Mouse (Mus musculus): Measurements from ENCODE around the gene Efcab11. TPM values are rescaled to one million over a fixed set of nuclear protein-coding genes. Genes with fewer than 3 reads are reported as not detected.
A peak's percentile ranks its signal among the peaks of the same experiment; 100 is the strongest.

The Efcab11 gene
- polyA plus RNA-seq, 1 experiment from 2014 or later, result 8.3 TPM

DNA sequence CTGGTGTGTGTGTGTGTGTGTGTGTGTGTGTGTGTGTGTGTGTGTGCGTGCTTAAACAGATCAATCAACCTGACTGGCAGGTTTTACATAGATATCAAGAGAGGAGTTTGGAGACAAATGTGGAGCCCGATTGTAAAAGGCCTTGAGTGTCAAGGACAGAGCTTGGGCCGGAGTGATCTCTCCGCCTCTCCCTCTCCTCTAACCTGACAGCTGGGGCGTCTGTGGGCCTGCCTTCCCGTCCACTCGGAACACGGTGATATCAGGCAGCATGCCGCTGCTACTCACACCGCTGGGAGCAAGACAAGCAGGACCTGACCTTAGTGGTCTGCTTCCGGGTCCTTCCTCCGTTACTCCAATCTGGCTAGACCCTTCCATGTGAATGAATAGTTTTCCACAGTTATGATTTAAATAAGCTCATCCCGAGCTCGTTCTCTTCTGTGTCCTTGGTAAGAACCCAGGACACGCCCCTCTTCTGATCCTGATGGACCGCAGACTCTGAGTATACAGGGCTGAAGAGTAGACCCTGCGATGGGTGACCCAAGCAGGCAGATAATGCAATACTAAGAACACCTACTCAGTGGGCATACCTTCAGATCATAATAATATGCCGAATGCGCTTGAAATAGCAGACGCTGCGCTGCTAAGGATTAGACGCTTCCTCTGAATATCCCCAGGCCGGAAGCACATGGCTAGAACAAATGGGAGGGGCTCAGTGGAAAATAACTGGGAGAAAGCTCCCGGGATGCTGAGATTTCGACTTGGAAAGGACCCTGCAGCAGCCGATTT, 214.1 kb downstream of the Efcab11 start:
- H3K9ac ChIP-seq, result no peak overlapping the region
- no peaks in the 10 kb centered on the region for H3K27me3 ChIP-seq
- H3K4me1 ChIP-seq (replicated peaks), result 0 out of 2 replicates have a peak, but pooled peaks cover 4% of the 10 kb centered on the region
- WGBS, result 59% methylated on average over 26 of the region's 26 CpGs
- H3K4me2 ChIP-seq, result peak overlapping the region; percentile 18
- H3K4me3 ChIP-seq, result no peak overlapping the region
- H3K9me3 ChIP-seq (replicated peaks), result no peaks in the 10 kb centered on the region
- no peak overlapping the region for H3K27ac ChIP-seq
- H3K36me3 ChIP-seq, result no peaks in the 10 kb centered on the region
- ATAC-seq (replicated peaks; ENCODE audit: insufficient number of reproducible peaks, insufficient read depth, low FRiP score, low read depth), result no peak

DNA sequence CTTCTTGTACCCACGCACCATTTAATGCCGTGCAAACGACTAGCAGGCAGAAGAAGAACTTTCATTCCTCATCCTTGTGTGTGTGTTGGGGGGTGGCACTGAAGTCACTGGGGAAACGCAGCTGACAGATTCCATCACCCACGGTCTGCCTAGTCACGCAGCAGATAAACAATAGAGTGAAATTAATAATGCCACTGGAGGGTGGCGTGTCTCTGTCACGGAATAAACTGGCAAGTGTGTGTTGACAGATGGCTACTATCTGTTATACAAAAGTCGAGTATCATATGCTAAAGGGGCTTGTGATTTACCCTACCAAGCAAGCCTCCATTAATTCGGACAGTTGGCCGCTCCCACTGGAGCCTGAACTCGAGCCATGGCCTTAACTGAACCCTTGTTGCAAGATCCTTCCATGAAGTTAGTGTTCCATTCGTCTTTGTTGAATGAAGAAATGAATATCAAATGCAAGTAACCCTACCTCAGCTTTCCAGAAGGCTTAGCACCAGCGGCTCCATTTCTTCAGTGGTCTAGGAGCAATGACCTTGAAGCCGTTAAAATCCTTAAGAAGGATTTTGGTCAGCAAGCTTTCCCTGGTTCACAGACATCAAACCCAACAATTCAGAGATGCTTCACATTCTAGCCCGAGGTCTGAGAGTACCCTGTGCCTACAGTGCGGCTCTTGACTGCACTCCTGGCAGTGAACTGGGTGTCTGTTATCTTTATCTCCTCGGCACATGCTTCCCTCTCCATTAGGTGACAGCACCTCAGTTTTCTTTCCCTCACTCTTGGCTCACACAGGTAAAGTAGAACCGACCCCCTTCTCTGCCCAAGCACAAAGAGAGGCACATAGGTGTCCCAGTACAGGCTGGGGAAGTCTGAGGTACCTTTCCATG, 229.0 kb downstream of the Efcab11 start:
- no peak overlapping the region for H3K4me2 ChIP-seq
- no peaks in the 10 kb centered on the region for H3K36me3 ChIP-seq
- 0 out of 2 replicates have a peak, but pooled peaks cover 4% of the 10 kb centered on the region for H3K4me1 ChIP-seq (replicated peaks)
- no peak overlapping the region for H3K27ac ChIP-seq
- 69% methylated on average over 19 of the region's 19 CpGs for WGBS
- H3K9ac ChIP-seq, result no peak overlapping the region
- no peaks in the 10 kb centered on the region for H3K27me3 ChIP-seq
- no peak overlapping the region for H3K4me3 ChIP-seq
- ATAC-seq (replicated peaks; ENCODE audit: insufficient number of reproducible peaks, insufficient read depth, low FRiP score, low read depth), result no peak
- H3K9me3 ChIP-seq (replicated peaks), result no peaks in the 10 kb centered on the region

DNA sequence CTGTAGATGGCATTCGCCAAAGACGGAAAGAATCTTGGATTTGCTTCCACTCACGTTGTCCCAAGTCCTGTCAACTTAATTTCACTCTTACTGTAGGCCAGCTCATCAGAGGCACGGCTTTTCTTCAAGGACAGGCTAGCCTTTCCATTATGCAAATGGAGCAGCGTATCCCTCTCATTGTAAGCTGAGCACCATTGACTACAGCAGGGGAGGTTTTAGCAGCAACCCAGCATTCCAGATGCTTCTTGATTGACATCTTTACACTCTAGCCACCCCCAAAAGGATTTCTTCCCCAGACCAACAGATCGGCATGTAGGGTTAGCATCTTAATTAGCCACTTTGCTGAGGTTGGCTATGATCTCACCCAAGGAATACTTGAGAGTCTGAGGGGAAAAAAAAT, 231.8 kb downstream of the Efcab11 start:
- H3K4me2 ChIP-seq, result no peak overlapping the region
- H3K9me3 ChIP-seq (replicated peaks), result no peaks in the 10 kb centered on the region
- WGBS, result 64% methylated on average over 6 of the region's 6 CpGs
- H3K36me3 ChIP-seq, result no peaks in the 10 kb centered on the region
- no peak overlapping the region for H3K27ac ChIP-seq
- H3K4me3 ChIP-seq, result no peak overlapping the region
- no peak overlapping the region for H3K9ac ChIP-seq
- H3K27me3 ChIP-seq, result no peaks in the 10 kb centered on the region
- no peak for ATAC-seq (replicated peaks; ENCODE audit: insufficient number of reproducible peaks, insufficient read depth, low FRiP score, low read depth)
- 0 out of 2 replicates have a peak, but pooled peaks cover 4% of the 10 kb centered on the region for H3K4me1 ChIP-seq (replicated peaks)

DNA sequence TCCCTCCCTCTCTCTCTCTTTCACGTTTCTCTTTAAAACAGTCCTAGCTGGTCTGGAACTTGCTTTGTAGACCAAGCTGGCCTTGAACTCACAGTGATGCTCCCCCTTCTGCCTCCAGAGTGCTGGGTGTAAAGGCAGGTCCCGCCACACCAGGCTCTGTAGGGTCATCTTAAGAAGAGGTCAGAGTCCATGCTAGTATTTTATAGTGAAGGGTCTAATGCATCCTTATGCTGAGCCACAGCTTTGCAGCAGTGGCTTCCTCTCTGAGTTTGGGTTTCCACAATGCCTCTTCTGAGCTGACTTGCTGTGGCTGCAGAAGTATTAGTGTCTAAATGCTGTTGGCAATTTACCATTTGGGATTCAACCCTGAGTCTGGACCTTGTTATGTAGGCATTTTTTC, 234.5 kb downstream of the Efcab11 start:
- H3K4me3 ChIP-seq, result no peak overlapping the region
- H3K36me3 ChIP-seq, result no peaks in the 10 kb centered on the region
- H3K4me2 ChIP-seq, result no peak overlapping the region
- no peak overlapping the region for H3K27ac ChIP-seq
- peaks cover 4% of the 10 kb centered on the region; the same call in 1 of the 2 replicates for H3K9me3 ChIP-seq (replicated peaks)
- no peaks in the 10 kb centered on the region for H3K27me3 ChIP-seq
- no peaks in the 10 kb centered on the region for H3K4me1 ChIP-seq (replicated peaks)
- 50% methylated on average over 2 of the region's 2 CpGs for WGBS
- H3K9ac ChIP-seq, result no peak overlapping the region
- no peak for ATAC-seq (replicated peaks; ENCODE audit: insufficient number of reproducible peaks, insufficient read depth, low FRiP score, low read depth)

DNA sequence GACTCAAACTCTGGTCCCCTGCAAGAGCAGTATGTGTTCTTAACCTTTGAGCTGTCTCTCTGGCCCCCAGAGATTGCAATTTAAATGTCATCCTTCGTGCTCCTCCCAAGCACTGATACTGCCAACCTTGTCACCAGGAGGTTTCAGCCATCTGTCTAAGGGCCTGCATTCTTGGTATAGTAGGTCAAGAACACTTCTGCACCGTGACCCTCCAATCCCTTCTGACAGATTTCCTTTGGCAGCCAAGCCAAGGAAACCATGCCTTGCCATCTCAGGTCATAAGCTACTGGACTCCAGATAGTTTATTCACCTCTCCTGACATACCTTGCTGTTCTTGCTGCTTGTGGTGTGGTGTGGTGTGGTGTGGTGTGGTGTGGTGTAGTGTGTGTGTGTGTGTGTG, 235.5 kb downstream of the Efcab11 start:
- Histone ChIP-seq H3K9ac (no peak overlapping the region), H3K4me3 (no peak overlapping the region), H3K27me3 (no peaks in the 10 kb centered on the region), H3K4me1 (replicated peaks) (no peaks in the 10 kb centered on the region), H3K27ac (no peak overlapping the region), H3K4me2 (no peak overlapping the region), H3K9me3 (replicated peaks) (peaks cover 10% of the 10 kb centered on the region; the same call in 1 of the 2 replicates), H3K36me3 (no peaks in the 10 kb centered on the region)
- no peak for ATAC-seq (replicated peaks; ENCODE audit: insufficient number of reproducible peaks, insufficient read depth, low FRiP score, low read depth)
- 73% methylated on average over 2 of the region's 2 CpGs for WGBS

DNA sequence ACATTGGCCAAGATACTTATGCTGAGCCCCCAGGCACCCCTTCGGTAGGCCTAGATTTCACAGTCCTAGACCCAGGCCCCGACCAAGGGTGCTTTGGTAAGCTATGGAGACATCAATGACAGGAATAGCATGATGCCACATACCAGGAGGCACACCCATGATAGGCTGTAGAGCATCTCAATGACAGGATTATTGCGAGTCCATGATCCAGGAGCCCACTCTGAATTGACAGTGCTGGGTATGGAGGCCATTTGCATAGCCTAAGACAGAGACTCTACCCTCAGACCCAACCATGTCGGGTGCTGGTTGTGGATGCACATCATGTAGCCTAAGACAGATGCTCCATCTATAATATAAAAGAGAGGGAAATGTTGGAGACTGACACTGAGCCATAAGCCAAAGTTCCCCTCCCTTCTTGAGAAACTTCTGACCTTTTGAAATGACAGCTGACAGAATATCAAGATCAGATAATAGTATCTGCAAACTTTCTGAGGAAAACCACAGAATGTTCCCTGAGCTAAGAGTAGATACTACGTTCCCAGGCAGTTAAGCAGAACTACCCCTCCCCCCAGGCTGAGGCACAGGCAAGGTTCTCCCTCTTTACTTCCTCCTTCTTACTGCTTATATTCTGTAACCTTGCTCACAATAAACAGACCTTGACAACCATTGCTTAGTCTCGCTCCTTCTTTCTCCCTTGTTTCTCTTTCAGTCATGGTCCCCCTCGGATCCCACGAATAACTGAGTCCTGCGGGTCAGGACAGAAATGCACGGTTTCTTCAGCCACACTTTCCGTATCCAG, 237.5 kb downstream of the Efcab11 start:
- ATAC-seq (replicated peaks; ENCODE audit: insufficient number of reproducible peaks, insufficient read depth, low FRiP score, low read depth), result no peak
- Histone ChIP-seq H3K4me2 (no peak overlapping the region), H3K9me3 (replicated peaks) (peaks cover 10% of the 10 kb centered on the region), H3K4me1 (replicated peaks) (no peaks in the 10 kb centered on the region), H3K27ac (no peak overlapping the region), H3K27me3 (no peaks in the 10 kb centered on the region), H3K9ac (no peak overlapping the region), H3K36me3 (no peaks in the 10 kb centered on the region), H3K4me3 (no peak overlapping the region)
- WGBS, result 81% methylated on average over 11 of the region's 11 CpGs

DNA sequence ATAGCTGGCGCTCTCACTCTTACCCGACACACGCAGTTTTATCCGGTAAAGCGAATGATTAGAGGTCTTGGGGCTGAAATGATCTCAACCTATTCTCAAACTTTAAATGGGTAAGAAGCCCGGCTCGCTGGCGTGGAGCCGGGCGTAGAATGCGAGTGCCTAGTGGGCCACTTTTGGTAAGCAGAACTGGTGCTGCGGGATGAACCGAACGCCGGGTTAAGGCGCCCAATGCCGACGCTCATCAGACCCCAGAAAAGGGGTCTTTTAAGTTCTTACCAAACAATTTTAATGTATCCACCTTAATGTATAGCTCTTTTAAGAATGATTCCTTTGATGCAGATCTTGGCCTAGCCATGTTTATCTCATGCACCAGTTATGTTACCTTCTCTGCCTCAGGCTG, 238.8 kb downstream of the Efcab11 start:
- Histone ChIP-seq H3K4me1 (replicated peaks) (peaks cover 3% of the 10 kb centered on the region), H3K36me3 (no peaks in the 10 kb centered on the region), H3K4me3 (no peak overlapping the region), H3K27ac (no peak overlapping the region), H3K9me3 (replicated peaks) (peaks cover 10% of the 10 kb centered on the region), H3K27me3 (no peaks in the 10 kb centered on the region), H3K4me2 (no peak overlapping the region), H3K9ac (no peak overlapping the region)
- no peak; the same call in 1 of the 2 replicates for ATAC-seq (replicated peaks; ENCODE audit: insufficient number of reproducible peaks, insufficient read depth, low FRiP score, low read depth)
- 92% methylated on average over 18 of the region's 18 CpGs for WGBS

DNA sequence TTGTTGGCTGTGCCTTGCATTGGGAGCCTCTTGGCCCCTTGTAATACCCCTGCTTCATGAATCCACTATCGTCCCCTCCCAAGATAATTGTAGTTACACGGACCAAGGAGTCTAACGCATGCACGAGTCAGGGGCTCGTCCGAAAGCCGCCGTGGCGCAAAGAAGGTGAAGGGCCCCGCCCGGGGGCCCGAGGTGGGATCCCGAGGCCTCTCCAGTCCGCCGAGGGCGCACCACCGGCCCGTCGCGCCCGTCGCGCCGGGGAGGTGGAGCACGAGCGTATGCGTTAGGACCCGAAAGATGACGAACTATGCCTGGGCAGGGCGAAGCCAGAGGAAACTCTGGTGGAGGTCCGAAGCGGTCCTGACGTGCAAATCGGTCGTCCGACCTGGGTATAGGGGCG, 239.3 kb downstream of the Efcab11 start:
- 94% methylated on average over 37 of the region's 37 CpGs for WGBS
- Histone ChIP-seq H3K36me3 (no peaks in the 10 kb centered on the region), H3K9me3 (replicated peaks) (peaks cover 10% of the 10 kb centered on the region), H3K27ac (no peak overlapping the region), H3K4me2 (no peak overlapping the region), H3K27me3 (no peaks in the 10 kb centered on the region), H3K9ac (no peak overlapping the region), H3K4me1 (replicated peaks) (peaks cover 7% of the 10 kb centered on the region), H3K4me3 (no peak overlapping the region)
- ATAC-seq (replicated peaks; ENCODE audit: insufficient number of reproducible peaks, insufficient read depth, low FRiP score, low read depth), result peak; percentile 91

Other genes with a start within 250 kb of the Efcab11 start
- 21.2 and 29.9 TPM in 2 replicates for gene Tdp1, start 78 bp upstream of the Efcab11 start, polyA plus RNA-seq (2015; fragmentation: Nextera tagmentation; extraction: Ambion mirVana)
- gene Kcnk13, start 80.1 kb upstream of the Efcab11 start, polyA plus RNA-seq (2015; fragmentation: Nextera tagmentation; extraction: Ambion mirVana), result 0.31 and 0.65 TPM in 2 replicates
- gene Psmc1, start 225.7 kb upstream of the Efcab11 start, polyA plus RNA-seq (2015; fragmentation: Nextera tagmentation; extraction: Ambion mirVana), result 173 and 182 TPM in 2 replicates

All from heart, embryonic 15.5 days (tissue).